Mouse (Mus musculus): ENCODE results near the gene Triap1.

- TF ChIP-seq POLR2A (IDR thresholded peaks at IDR 0.05; ENCODE audit: extremely low read depth, insufficient read depth, low read length), result no peak
- TF ChIP-seq CTCF (IDR thresholded peaks at IDR 0.05; ENCODE audit: extremely low read depth, insufficient read depth, low read length), result no peak
Observed at GRCm38 (mm10) chr5:115359851-115360372, 18.9 kb downstream of the Triap1 start.
